Mouse (Mus musculus) NIH3T3 (cell line): ENCODE data around the gene Tead1.

Source experiments
- DNase-seq: peaks from one replicate; pipeline ENCODE4 v3.0.0-alpha.2; 2012; ENCODE audit warnings: low read depth

Tead1 gene

GRCm38 (mm10) chr7:112776670-112777069, 97.6 kb downstream of the Tead1 start:
- DNase-seq: no peak

DNA sequence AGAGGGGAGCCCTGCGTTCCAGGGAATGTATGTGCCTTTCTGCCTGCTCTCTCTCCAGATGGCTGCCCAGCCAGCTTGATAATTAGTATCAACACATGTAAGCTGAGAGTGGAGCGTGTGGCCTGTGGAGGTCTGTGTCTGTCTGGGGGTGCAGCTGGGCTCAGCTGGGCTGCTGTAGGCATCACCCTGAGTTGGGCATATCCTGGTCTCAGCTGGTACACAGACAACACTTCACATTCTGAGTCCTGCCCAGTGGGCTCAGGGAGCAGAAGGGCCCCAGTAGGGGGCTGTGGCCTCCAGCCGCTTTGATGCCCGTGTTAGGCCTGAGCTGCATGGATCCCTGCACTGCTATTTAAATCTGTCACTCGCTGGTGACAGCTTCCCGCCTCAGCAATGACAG, 100.5 kb downstream of the Tead1 start:
- DNase-seq: no peak

GRCm38 (mm10) chr7:112780910-112781309, 101.8 kb downstream of the Tead1 start:
- no peak for DNase-seq

GRCm38 (mm10) chr7:112781987-112782386, 102.9 kb downstream of the Tead1 start:
- no peak for DNase-seq

GRCm38 (mm10) chr7:112784278-112784677, 105.2 kb downstream of the Tead1 start:
- peak; percentile 20 for DNase-seq

DNA sequence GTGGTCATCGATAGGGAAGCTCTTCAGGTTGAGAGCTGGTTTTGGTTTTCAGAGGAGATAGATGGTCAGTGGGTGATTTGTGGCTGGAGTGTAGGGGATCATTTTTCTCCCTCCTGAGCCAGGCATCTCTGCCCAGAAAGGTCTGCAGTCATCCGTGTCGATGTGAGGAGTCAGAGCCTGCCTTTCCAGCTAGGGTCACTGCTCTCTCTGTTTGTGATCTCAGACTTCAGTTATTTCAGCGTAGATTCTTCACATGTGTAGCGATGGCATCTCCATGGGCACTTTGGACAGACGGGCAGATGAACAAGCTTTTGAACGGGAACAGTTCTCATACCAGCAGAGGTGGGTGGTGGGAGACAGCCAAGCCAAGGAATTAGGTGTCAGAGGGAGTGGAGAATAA, 106.2 kb downstream of the Tead1 start:
- DNase-seq: no peak

DNA sequence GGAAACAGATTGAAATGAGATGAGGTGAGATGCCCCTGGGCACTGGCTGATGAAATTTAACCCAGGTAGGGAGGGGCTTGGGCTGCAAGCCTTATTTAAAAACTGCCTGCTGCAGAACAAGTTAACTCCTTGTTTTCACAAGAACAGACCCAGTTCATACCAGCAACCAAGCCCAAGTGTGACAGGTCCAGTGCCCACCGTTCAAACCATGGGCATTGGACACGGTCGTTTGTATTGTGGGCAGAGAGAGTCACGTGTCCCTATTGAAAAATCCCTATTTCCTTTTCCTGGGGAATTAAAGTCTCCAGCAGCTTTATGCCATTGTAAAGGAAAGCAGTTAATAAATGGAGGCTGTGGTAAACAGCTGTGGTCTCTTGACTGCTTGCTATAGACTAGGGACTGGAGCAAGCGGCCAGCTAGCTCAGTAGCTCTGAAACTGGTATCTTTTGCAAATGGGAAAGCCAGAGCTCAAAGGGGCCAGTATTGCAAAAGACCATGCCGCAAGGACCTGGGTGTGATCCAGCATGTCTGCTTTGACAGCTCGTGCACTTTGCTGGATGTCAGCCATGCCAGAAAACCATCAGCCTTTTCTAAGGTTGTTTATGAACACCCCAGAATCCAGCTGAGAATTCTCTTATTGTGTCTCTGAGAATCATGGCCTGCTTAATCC, 107.6 kb downstream of the Tead1 start:
- peak; percentile 88 for DNase-seq

GRCm38 (mm10) chr7:112787281-112787680, 108.2 kb downstream of the Tead1 start:
- no peak for DNase-seq

- no peak for DNase-seq
Observed at GRCm38 (mm10) chr7:112788321-112788751, 109.2 kb downstream of the Tead1 start.

DNA sequence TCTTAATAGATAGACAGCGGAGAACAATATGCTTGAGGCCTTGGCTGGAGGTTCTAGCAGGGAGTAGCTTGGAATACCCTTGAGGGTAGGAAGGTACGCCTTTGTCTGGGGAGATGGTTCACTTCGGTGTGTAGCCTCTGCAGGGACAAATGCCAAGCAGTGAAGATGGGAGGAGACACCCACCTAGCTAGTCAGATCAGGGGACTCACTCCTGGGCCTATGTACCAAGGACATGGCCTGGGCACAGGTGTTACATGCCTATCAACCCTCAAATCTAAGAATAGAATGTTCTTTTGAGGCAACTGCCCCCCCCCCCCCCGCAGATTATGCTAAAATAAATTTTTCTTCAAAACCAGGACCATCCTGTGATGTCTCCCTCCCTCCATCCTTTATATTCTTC, 110.6 kb downstream of the Tead1 start:
- DNase-seq: no peak

DNA sequence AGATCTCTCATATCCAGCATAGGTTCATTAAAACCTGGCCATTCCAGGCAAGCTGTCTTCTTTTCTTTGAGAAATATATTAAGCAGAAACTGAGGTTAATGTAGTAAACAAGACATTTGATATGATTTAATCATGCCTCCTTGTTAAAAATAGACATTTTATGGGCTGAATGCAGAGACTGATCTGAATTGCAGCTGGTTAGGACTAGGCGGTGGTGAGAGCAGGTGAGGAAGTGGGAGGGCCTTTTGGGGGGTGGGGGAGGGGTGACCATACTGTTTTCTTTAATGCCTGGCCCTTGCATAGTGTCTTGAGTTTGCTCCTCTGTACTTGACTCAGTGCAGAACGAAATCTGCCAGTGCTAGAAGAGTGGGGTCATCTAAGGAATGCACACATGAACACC, 111.2 kb downstream of the Tead1 start:
- DNase-seq: no peak

- peak; percentile 26 for DNase-seq
Observed at GRCm38 (mm10) chr7:112792679-112793078, 113.6 kb downstream of the Tead1 start.

- no peak for DNase-seq
Observed at GRCm38 (mm10) chr7:112793903-112794302, 114.8 kb downstream of the Tead1 start.

DNA sequence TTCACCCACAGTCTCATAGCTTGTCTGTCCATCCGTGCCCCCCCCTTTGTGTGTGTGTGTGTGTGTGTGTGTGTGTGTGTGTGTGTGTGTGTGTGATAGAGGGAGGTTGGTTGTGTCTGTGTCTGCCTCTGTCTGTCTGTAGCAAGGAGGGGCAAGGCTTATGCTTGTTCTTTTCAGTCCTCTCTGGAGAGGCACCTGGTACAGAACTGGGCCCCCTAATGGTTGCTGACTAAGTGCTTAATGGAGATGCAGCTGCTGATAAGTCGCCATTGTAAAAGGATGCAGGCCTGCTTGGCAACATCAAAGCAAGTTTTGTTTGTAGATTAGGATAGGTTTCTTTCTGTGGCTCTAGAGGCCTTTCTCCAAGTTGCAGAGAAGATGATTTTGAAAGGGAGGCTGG, 115.4 kb downstream of the Tead1 start:
- DNase-seq: no peak

GRCm38 (mm10) chr7:112797526-112798321, 118.6 kb downstream of the Tead1 start:
- peak; percentile 63 for DNase-seq

DNA sequence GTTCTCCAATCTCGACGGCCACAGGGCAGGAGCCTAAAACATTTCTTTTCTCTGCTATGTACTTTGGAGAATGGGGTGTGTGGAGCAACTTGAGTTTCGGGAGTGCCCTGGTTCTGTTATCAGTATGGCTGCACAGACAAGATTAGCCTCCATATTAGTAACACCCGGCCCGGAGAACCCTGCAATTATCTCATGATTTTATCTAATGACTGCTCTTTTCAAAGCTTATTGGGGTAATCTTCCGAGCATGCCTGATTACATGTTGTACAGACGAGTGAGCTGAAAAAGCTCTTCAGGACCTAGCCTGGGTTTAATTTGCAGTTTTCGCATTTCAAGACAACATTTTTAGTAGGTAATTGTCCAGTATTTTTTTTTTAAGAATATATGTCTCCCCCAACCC, 122.6 kb downstream of the Tead1 start:
- no peak for DNase-seq

DNA sequence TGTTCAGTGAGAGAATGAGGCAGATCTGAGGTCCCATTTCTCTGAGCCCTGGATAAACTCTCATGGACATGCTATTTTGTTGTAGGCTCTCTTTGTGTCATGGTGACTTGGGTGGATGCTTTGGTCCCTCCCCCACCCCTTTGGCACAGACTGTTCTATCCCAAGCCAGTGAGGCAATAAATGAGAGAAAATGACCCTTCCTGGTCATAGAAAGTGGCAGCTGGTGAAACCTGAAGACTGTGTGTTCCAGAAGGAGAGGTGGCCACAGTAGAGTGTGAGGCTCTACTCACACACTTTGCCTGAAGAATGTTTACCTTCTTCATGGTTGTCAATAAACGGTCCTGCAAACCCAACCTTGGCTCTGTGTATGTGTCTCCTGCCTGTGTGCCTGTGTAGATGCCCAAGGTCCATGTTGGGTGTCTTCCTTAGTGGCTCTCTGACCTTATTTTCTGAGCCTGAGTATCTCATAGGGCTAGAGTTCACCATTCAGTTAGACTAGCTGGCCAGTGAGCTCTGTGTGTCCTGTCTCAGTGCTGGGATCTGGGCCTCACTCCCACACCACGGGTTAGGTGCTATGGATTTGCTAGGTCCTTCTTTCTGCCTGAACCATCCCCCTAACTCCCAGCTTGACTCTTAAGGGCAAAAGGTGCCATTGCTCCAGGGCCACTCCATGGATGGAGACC, 127.7 kb downstream of the Tead1 start:
- no peak for DNase-seq

- peak; percentile 66 for DNase-seq
Observed at GRCm38 (mm10) chr7:112807401-112807751, 128.3 kb downstream of the Tead1 start.

- no peak for DNase-seq
Observed at GRCm38 (mm10) chr7:112810752-112811151, 131.6 kb downstream of the Tead1 start.

- no peak for DNase-seq
Observed at GRCm38 (mm10) chr7:112812037-112812775, 133.1 kb downstream of the Tead1 start.

- peak; percentile 54 for DNase-seq
Observed at GRCm38 (mm10) chr7:112813163-112813562, 134.0 kb downstream of the Tead1 start.

GRCm38 (mm10) chr7:112813731-112814306, 134.7 kb downstream of the Tead1 start:
- DNase-seq: peak; percentile 95
